Mouse (Mus musculus) intestine, embryonic 14.5 days (tissue): ENCODE results near the gene Taldo1. TPM values are rescaled to one million over a fixed set of nuclear protein-coding genes. Genes with fewer than 3 reads are reported as not detected.

ENCODE experiments used
- ATAC-seq: fragments of 200-750 bp; cut with Nextera tagmentation; replicated peaks from 2 replicates; pipeline ENCODE4 v1.8.0; 2017; ENCODE audit warnings: low read depth, moderate number of reproducible peaks, moderate TSS enrichment, moderate library complexity; ENCODE audit not compliant: low FRiP score, low TSS enrichment
- DNase-seq: peaks from one replicate; pipeline ENCODE4 v3.0.0-alpha.2; 2018; ENCODE audit warnings: low spot score
- H3K27ac ChIP-seq: fragments of 300-500 bp; sonication (generic); 2 replicates; pipeline ENCODE4 v1.5.1; 2014; ENCODE audit warnings: low read depth, mild to moderate bottlenecking, control low read depth
- H3K27me3 ChIP-seq: fragments of 300-500 bp; sonication (generic); replicated peaks from 2 replicates; pipeline ENCODE4 v1.6.1; 2014; ENCODE audit warnings: low read length, control low read depth; ENCODE audit not compliant: control insufficient read depth, insufficient read depth
- H3K36me3 ChIP-seq: fragments of 300-500 bp; sonication (generic); 2 replicates; pipeline ENCODE4 v1.6.1; 2014; ENCODE audit warnings: low read length, control low read depth; ENCODE audit not compliant: control insufficient read depth, insufficient read depth
- H3K4me1 ChIP-seq: fragments of 300-500 bp; sonication (generic); replicated peaks from 2 replicates; pipeline ENCODE4 v1.6.1; 2014; ENCODE audit warnings: low read length, control low read depth, mixed read lengths; ENCODE audit not compliant: control insufficient read depth, insufficient read depth
- H3K4me2 ChIP-seq: fragments of 300-500 bp; sonication (generic); 2 replicates; pipeline ENCODE4 v1.6.1; 2014; ENCODE audit warnings: low read length
- H3K4me3 ChIP-seq: fragments of 300-500 bp; sonication (generic); 2 replicates; pipeline ENCODE4 v1.5.1; 2014; ENCODE audit warnings: low read depth, low read length, control low read depth, mixed read lengths
- H3K9ac ChIP-seq: fragments of 300-500 bp; sonication (generic); 2 replicates; pipeline ENCODE4 v1.6.1; 2014; ENCODE audit warnings: mild to moderate bottlenecking, low read length
- H3K9me3 ChIP-seq: fragments of 300-500 bp; sonication (generic); 2 replicates; pipeline ENCODE4 v1.6.1; 2016; ENCODE audit warnings: low read length, control low read depth; ENCODE audit not compliant: control insufficient read depth
- WGBS: fragments of 180-500 bp; shearing (Covaris S2); extraction: QIAGEN DNeasy Blood & Tissue Kit; methylation state at CpG from one replicate; pipeline ENCODE4 v1.1.7; 2014; 5-methylcytosine and 5-hydroxymethylcytosine counted together
- polyA plus RNA-seq: library from polyadenylated mRNA; unstranded; fragments of >200 nt; fragmentation: Nextera tagmentation; extraction: Ambion mirVana; gene quantifications from 2 replicates; pipeline ENCODE4 v1.2.1, GENCODE M21; 2014

Taldo1 gene
- polyA plus RNA-seq, 1 experiment from 2014 or later, result 344 TPM

GRCm38 (mm10) chr7:141423811-141424210 lies 31.8 kb downstream of the Taldo1 start:
- DNase-seq (no peak), ATAC-seq (no peak)
- H3K4me2 ChIP-seq, result no peak overlapping the region
- no peaks in the 10 kb centered on the region for H3K9me3 ChIP-seq
- H3K27ac ChIP-seq, result no peak overlapping the region
- no peaks in the 10 kb centered on the region for H3K27me3 ChIP-seq
- no peak overlapping the region for H3K4me3 ChIP-seq
- 72% methylated on average over 4 of the region's 4 CpGs for WGBS
- H3K9ac ChIP-seq, result no peak overlapping the region
- H3K36me3 ChIP-seq, result no peaks in the 10 kb centered on the region
- no peaks in the 10 kb centered on the region for H3K4me1 ChIP-seq

DNA sequence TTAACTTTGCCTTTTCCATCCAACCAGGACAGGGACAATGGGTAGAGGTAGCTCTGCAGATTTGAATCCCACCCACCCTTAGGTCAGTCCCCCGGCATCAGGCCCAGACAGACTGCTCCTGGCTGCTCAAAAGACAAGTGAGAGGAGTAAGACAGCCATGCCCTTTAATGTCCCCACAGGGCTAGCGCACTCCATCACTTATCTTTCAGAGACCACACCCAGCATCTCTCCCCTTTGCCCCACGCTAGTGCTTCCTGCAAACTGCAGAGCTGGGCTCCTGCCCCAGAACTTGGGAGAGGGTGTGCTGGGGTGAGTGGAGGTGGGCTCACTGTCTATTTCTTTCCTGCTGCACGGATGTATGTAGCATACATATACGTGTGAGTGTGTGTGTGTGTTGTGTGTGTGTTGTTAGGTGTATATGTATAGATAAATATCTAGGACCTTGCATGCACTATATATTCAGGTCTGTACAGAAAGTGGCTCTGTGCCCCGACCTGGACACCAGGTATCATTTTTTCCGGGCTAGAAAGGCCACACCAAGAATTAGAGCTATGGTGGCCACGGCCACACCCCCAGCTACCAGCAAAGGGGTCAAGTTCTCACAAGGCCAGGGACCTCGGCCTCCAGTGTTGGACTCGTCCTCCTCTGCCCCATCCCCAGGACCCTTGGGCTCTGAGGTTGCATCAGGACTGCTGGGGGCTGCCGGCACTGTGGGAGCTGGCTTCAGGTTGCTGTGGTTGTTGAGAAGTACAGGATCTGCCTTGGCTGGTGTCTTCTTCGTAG lies 35.1 kb downstream of the Taldo1 start:
- H3K9ac ChIP-seq, result no peak overlapping the region
- ATAC-seq, result no peak
- H3K4me2 ChIP-seq, result no peak overlapping the region
- 79% methylated on average over 12 of the region's 12 CpGs for WGBS
- H3K36me3 ChIP-seq, result peaks cover 19% of the 10 kb centered on the region
- no peak for DNase-seq
- no peak overlapping the region for H3K4me3 ChIP-seq
- no peak overlapping the region for H3K27ac ChIP-seq
- peaks cover 3% of the 10 kb centered on the region; the same call in 1 of the 2 replicates for H3K4me1 ChIP-seq
- H3K27me3 ChIP-seq, result no peaks in the 10 kb centered on the region
- no peaks in the 10 kb centered on the region for H3K9me3 ChIP-seq

DNA sequence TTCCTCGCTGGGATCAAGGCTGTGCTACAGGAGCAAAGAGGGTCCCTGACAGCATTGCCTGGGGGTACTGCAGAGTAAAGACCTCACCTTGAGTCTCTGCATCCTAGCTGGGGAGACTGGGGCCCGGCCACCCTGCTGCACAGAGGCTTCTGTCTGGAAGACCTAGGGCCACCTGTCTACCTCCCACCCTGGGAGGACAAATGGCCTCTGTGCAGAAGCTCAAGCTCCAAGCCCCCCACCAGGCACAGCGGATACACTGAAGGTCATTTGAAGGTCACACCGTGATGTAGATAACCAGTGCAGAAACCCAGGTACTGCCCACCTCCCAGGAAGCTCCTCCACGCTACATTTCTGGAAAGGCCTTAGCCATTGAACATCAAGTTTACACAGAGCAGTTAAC lies 36.7 kb downstream of the Taldo1 start:
- Histone ChIP-seq H3K4me1 (peaks cover 3% of the 10 kb centered on the region; the same call in 1 of the 2 replicates), H3K4me2 (peak overlapping the region; percentile 29), H3K9me3 (no peaks in the 10 kb centered on the region), H3K9ac (no peak overlapping the region), H3K27ac (no peak overlapping the region), H3K27me3 (no peaks in the 10 kb centered on the region), H3K36me3 (peaks cover 34% of the 10 kb centered on the region), H3K4me3 (no peak overlapping the region)
- ATAC-seq (no peak), DNase-seq (no peak)
- 50% methylated on average over 5 of the region's 5 CpGs for WGBS

GRCm38 (mm10) chr7:141429310-141429709 lies 37.3 kb downstream of the Taldo1 start, which contains the start of gene Cend1:
Cend1 (minus strand) TSS chr7:141429491.
- 5% methylated on average over 19 of the region's 19 CpGs for WGBS
- ATAC-seq, result peak; percentile 56; the same call in 1 of the 2 replicates
- Histone ChIP-seq H3K4me3 (0 out of 2 replicates have a peak within 1 kb of the TSS, but pooled peaks have one; percentile 4), H3K27ac (no peak within 1 kb of the TSS), H3K36me3 (peaks cover 37% of the 10 kb centered on the region), H3K27me3 (no peaks in the 10 kb centered on the region), H3K4me2 (peak within 1 kb of the TSS; percentile 29), H3K9me3 (no peaks in the 10 kb centered on the region), H3K9ac (no peak within 1 kb of the TSS), H3K4me1 (peaks cover 7% of the 10 kb centered on the region)
- DNase-seq, result peak; percentile 63

- Histone ChIP-seq H3K9me3 (no peaks in the 10 kb centered on the region), H3K27ac (no peak overlapping the region), H3K4me3 (no peak overlapping the region), H3K27me3 (no peaks in the 10 kb centered on the region), H3K36me3 (peaks cover 37% of the 10 kb centered on the region), H3K4me1 (peaks cover 14% of the 10 kb centered on the region), H3K9ac (no peak overlapping the region), H3K4me2 (peak overlapping the region; percentile 29)
- DNase-seq (no peak), ATAC-seq (no peak)
- 61% methylated on average over 9 of the region's 9 CpGs for WGBS
Observed at GRCm38 (mm10) chr7:141429840-141430584, 38.0 kb downstream of the Taldo1 start.

DNA sequence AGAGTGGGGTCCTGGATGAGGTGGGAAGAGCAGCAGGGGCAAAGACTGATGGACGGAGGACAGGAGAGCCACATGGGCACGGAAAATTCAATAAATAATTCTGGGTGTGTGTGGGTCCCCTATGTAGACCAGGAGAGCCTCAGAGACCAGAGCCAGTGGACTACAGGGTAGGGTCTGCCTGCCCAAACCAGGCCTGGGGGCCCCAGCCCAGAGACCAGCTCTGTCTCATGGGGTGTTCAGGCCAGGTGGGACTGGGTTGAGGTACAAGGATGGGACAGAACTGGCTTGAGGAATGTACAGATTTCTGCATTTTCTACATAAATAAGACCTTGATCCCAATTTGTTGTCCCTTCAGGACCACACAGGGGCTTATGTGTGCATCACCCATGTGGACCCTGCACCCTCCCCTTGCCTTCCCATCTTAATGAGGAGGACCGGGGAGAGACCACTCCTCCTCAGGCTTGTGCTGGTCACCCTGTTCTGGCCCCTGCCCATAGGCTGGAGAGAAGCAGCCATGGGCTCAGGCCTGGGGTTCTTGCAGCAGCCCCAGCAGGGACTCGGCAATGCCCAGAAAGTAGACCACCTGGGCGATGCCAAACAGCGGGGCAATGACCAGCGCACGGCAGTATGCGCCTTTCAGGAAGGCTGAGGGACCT lies 38.7 kb downstream of the Taldo1 start:
- Histone ChIP-seq H3K9ac (no peak overlapping the region), H3K4me1 (peaks cover 18% of the 10 kb centered on the region), H3K4me3 (no peak overlapping the region), H3K36me3 (peaks cover 37% of the 10 kb centered on the region), H3K9me3 (no peaks in the 10 kb centered on the region), H3K27me3 (no peaks in the 10 kb centered on the region), H3K27ac (no peak overlapping the region), H3K4me2 (no peak overlapping the region)
- WGBS, result 96% methylated on average over 9 of the region's 9 CpGs
- DNase-seq, result no peak
- no peak for ATAC-seq

GRCm38 (mm10) chr7:141431434-141432185 lies 39.6 kb downstream of the Taldo1 start:
- Histone ChIP-seq H3K36me3 (peaks cover 37% of the 10 kb centered on the region), H3K4me3 (no peak overlapping the region), H3K27ac (no peak overlapping the region), H3K4me2 (no peak overlapping the region), H3K4me1 (peaks cover 25% of the 10 kb centered on the region), H3K27me3 (no peaks in the 10 kb centered on the region), H3K9me3 (no peaks in the 10 kb centered on the region), H3K9ac (no peak overlapping the region)
- ATAC-seq, result no peak
- 93% methylated on average over 17 of the region's 19 CpGs for WGBS
- DNase-seq, result no peak

- peaks cover 30% of the 10 kb centered on the region for H3K4me1 ChIP-seq
- H3K9me3 ChIP-seq, result no peaks in the 10 kb centered on the region
- no peak overlapping the region for H3K27ac ChIP-seq
- H3K4me2 ChIP-seq, result no peak overlapping the region
- ATAC-seq, result no peak
- H3K4me3 ChIP-seq, result no peak overlapping the region
- H3K9ac ChIP-seq, result no peak overlapping the region
- no peak for DNase-seq
- 81% methylated on average over 8 of the region's 8 CpGs for WGBS
- H3K27me3 ChIP-seq, result no peaks in the 10 kb centered on the region
- peaks cover 37% of the 10 kb centered on the region for H3K36me3 ChIP-seq
Observed at GRCm38 (mm10) chr7:141432186-141432611, 40.2 kb downstream of the Taldo1 start.
